ENCODE assay signal across 19 mouse cellular contexts in genomic region chr1:21836337-21836736, GRCm38 (mm10).
DNase-seq lines count a peak whose midpoint lies in the region; ATAC-seq and TF ChIP-seq lines count a peak whose summit lies in the region.
"Had no signal": no experiment of that assay in that cellular context is flagged by ENCODE, and none has a peak within 500 bp of the region (broad histone marks: within the 10 kb centered on the region; RNA-seq: fewer than 3 reads in every experiment).

No protein-coding gene starts in this region.

- no peak for TF ChIP-seq POLR2A in thymus, adult 2 months (IDR thresholded peaks at IDR 0.05; ENCODE audit: control insufficient read depth, extremely low read depth, insufficient read depth, low read length, poor library complexity)

- DNase-seq in stomach, postnatal 0 days (ENCODE audit: low spot score), result no peak
- peak; percentile 51 for DNase-seq in embryonic facial prominence, embryonic 11.5 days (ENCODE audit: low spot score)
- no peak for DNase-seq in lung, postnatal 36 days
- no peak for DNase-seq in right cerebral cortex, adult 2 months (ENCODE audit: low spot score in 2 of 2)
- no peak for DNase-seq in thymus, adult 2 months
- DNase-seq: cerebellum, postnatal 14 days; heart, adult 2 months; lung, postnatal 14 days; right cerebral cortex, postnatal 4 days had no signal

- 64% methylated on average over 3 of the region's 3 CpGs for WGBS in stomach, embryonic 16.5 days
- WGBS in stomach, postnatal 0 days, result 50% methylated on average over 3 of the region's 3 CpGs
- 49% methylated on average over 3 of the region's 3 CpGs for WGBS in embryonic facial prominence, embryonic 11.5 days
- 36% methylated on average over 3 of the region's 3 CpGs for WGBS in thymus, adult 2 months

- no peak for TF ChIP-seq CTCF in stomach, postnatal 0 days (IDR thresholded peaks at IDR 0.05; ENCODE audit: low read depth)
- TF ChIP-seq CTCF in thymus, adult 2 months (IDR thresholded peaks at IDR 0.05; ENCODE audit: borderline replicate concordance, control insufficient read depth, extremely low read depth, insufficient read depth, low read length, poor library complexity), result no peak

- no peak overlapping the region for H3K27ac ChIP-seq in stomach, embryonic 16.5 days (ENCODE audit: low read length)
- no peak overlapping the region for H3K27ac ChIP-seq in stomach, postnatal 0 days (replicated peaks)
- H3K27ac ChIP-seq in embryonic facial prominence, embryonic 11.5 days (replicated peaks; ENCODE audit: low read depth, low read length), result no peak overlapping the region
- no peak overlapping the region for H3K27ac ChIP-seq in thymus, adult 2 months (ENCODE audit: control insufficient read depth, insufficient read depth, low read length)
- H3K27ac ChIP-seq: heart, adult 2 months; hindbrain, embryonic 12.5 days; intestine, embryonic 15.5 days; kidney, postnatal 0 days; layer of hippocampus, adult 2 months; limb, embryonic 15.5 days; midbrain, embryonic 13.5 days; neural tube, embryonic 15.5 days had no signal

- H3K4me1 ChIP-seq in stomach, embryonic 16.5 days (ENCODE audit: control insufficient read depth, insufficient read depth, low read length), result no peaks in the 10 kb centered on the region
- H3K4me1 ChIP-seq in stomach, postnatal 0 days (replicated peaks; ENCODE audit: control insufficient read depth, insufficient read depth), result no peaks in the 10 kb centered on the region
- no peaks in the 10 kb centered on the region for H3K4me1 ChIP-seq in embryonic facial prominence, embryonic 11.5 days (ENCODE audit: control insufficient read depth, insufficient read depth, low read length)
- no peaks in the 10 kb centered on the region for H3K4me1 ChIP-seq in thymus, adult 2 months (replicated peaks; ENCODE audit: control insufficient read depth, insufficient read depth, low read length)
- H3K4me1 ChIP-seq: hindbrain, embryonic 12.5 days; intestine, embryonic 15.5 days; limb, embryonic 15.5 days; midbrain, embryonic 13.5 days; neural tube, embryonic 15.5 days had no signal

- H3K27me3 ChIP-seq in stomach, embryonic 16.5 days (ENCODE audit: control insufficient read depth, insufficient read depth, low read length), result no peaks in the 10 kb centered on the region
- H3K27me3 ChIP-seq in stomach, postnatal 0 days (ENCODE audit: control insufficient read depth, insufficient read depth, low read length), result no peaks in the 10 kb centered on the region
- no peaks in the 10 kb centered on the region for H3K27me3 ChIP-seq in embryonic facial prominence, embryonic 11.5 days (ENCODE audit: control insufficient read depth, insufficient read depth, low read length)
- no peaks in the 10 kb centered on the region for H3K27me3 ChIP-seq in thymus, adult 2 months (ENCODE audit: control insufficient read depth, insufficient read depth, low read length)
- H3K27me3 ChIP-seq: hindbrain, embryonic 12.5 days; intestine, embryonic 15.5 days; limb, embryonic 15.5 days; midbrain, embryonic 13.5 days; neural tube, embryonic 15.5 days had no signal

- H3K9me3 ChIP-seq in stomach, embryonic 16.5 days (replicated peaks; ENCODE audit: control insufficient read depth, low read length), result no peaks in the 10 kb centered on the region
- H3K9me3 ChIP-seq in stomach, postnatal 0 days (ENCODE audit: control insufficient read depth, low read length), result no peaks in the 10 kb centered on the region
- H3K9me3 ChIP-seq in embryonic facial prominence, embryonic 11.5 days (replicated peaks; ENCODE audit: control insufficient read depth, low read length), result no peaks in the 10 kb centered on the region
- H3K9me3 ChIP-seq: hindbrain, embryonic 12.5 days; intestine, embryonic 15.5 days; limb, embryonic 15.5 days; midbrain, embryonic 13.5 days; neural tube, embryonic 15.5 days had no signal

- TF ChIP-seq EP300 in stomach, postnatal 0 days (optimal IDR thresholded peaks at IDR 0.05), result no peak

- H3K4me2 ChIP-seq in stomach, embryonic 16.5 days (ENCODE audit: low read depth, low read length), result no peak overlapping the region
- H3K4me2 ChIP-seq in stomach, postnatal 0 days (replicated peaks; ENCODE audit: low read depth), result no peak overlapping the region
- no peak overlapping the region for H3K4me2 ChIP-seq in embryonic facial prominence, embryonic 11.5 days (ENCODE audit: low read depth, low read length)
- H3K4me2 ChIP-seq: hindbrain, embryonic 12.5 days; intestine, embryonic 15.5 days; limb, embryonic 15.5 days; midbrain, embryonic 13.5 days; neural tube, embryonic 15.5 days had no signal

- H3K4me3 ChIP-seq in stomach, embryonic 16.5 days (replicated peaks; ENCODE audit: low read length), result no peak overlapping the region
- no peak overlapping the region for H3K4me3 ChIP-seq in stomach, postnatal 0 days (ENCODE audit: low read depth, low read length)
- no peak overlapping the region for H3K4me3 ChIP-seq in embryonic facial prominence, embryonic 11.5 days (ENCODE audit: low read depth, low read length)
- H3K4me3 ChIP-seq in thymus, adult 2 months (ENCODE audit: control insufficient read depth, insufficient read depth, low read length), result no peak overlapping the region
- H3K4me3 ChIP-seq: heart, adult 2 months; hindbrain, embryonic 12.5 days; intestine, embryonic 15.5 days; layer of hippocampus, adult 2 months; limb, embryonic 15.5 days; midbrain, embryonic 13.5 days; neural tube, embryonic 15.5 days had no signal

- no peak overlapping the region for H3K9ac ChIP-seq in stomach, embryonic 16.5 days (ENCODE audit: low read length)
- H3K9ac ChIP-seq in stomach, postnatal 0 days (ENCODE audit: low read length), result no peak overlapping the region
- H3K9ac ChIP-seq in embryonic facial prominence, embryonic 11.5 days (replicated peaks; ENCODE audit: low read length), result no peak overlapping the region
- H3K9ac ChIP-seq: hindbrain, embryonic 12.5 days; intestine, embryonic 15.5 days; limb, embryonic 15.5 days; midbrain, embryonic 13.5 days; neural tube, embryonic 15.5 days had no signal

- H3K36me3 ChIP-seq in stomach, embryonic 16.5 days (ENCODE audit: control insufficient read depth, insufficient read depth, low read length), result no peaks in the 10 kb centered on the region
- H3K36me3 ChIP-seq in stomach, postnatal 0 days (ENCODE audit: control insufficient read depth, insufficient read depth, low read length), result no peaks in the 10 kb centered on the region
- H3K36me3 ChIP-seq in embryonic facial prominence, embryonic 11.5 days (replicated peaks; ENCODE audit: control insufficient read depth, insufficient read depth, low read depth, low read length), result no peaks in the 10 kb centered on the region
- no peaks in the 10 kb centered on the region for H3K36me3 ChIP-seq in thymus, adult 2 months (ENCODE audit: control insufficient read depth, insufficient read depth, low read length)
- H3K36me3 ChIP-seq: hindbrain, embryonic 12.5 days; intestine, embryonic 15.5 days; limb, embryonic 15.5 days; midbrain, embryonic 13.5 days; neural tube, embryonic 15.5 days had no signal

- peak; percentile 37; the same call in 1 of the 2 replicates for ATAC-seq in stomach, embryonic 16.5 days (ENCODE audit: insufficient read depth, low FRiP score)
- no peak for ATAC-seq in stomach, postnatal 0 days (ENCODE audit: low FRiP score, low TSS enrichment)
- no peak for ATAC-seq in embryonic facial prominence, embryonic 11.5 days (replicated peaks; ENCODE audit: insufficient number of reproducible peaks, low FRiP score, low TSS enrichment, low read depth)
- peak; percentile 96 to 98 for ATAC-seq in hematopoietic stem cell, adult 5-6 weeks (replicated peaks in 1 of 2; ENCODE audit: insufficient read depth in 1 of 2, low FRiP score in 2 of 2, low TSS enrichment in 1 of 2, low read depth in 1 of 2, poor library complexity in 2 of 2, severe bottlenecking in 2 of 2)
- ATAC-seq: forebrain, embryonic 14.5 days; intestine, embryonic 15.5 days; midbrain, embryonic 13.5 days had no signal

Comparison
In these comparisons a context has a peak if more than half of its experiments do, and no peak if none do; other contexts are left out.
1. ATAC-seq: peak in stomach, embryonic 16.5 days (single experiment) and hematopoietic stem cell, adult 5-6 weeks (2 of 2); none in stomach, postnatal 0 days (single experiment) and embryonic facial prominence, embryonic 11.5 days (single experiment).